Mouse (Mus musculus): ENCODE results near the gene Cblb. TPM values are rescaled to one million over a fixed set of nuclear protein-coding genes. Genes with fewer than 3 reads are reported as not detected.

The Cblb gene
- polyA plus RNA-seq, 1 experiment from 2014 or later = 8.1 TPM

DNA sequence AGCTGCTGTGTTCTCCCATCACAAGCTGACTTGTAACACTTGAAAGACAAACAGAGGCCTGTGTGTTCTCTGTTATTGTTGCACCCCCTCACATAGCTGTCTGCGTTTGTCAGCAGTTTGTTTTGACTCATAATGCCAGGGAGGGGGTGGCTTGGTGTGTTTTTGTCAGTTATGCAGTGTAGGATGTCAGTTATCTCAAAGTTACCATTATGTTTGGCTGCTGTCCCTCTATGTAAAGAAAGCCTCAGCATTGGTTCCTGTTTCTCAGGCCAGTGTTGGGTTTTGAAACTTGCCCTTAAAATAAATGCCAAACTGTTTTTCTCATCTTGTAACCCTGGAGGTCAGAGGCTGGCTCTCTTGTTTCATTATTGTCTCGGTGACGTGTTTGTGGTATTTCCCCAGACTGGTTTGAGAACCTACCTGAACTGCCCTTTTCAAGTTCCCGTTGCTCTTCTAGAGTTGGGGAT lies 30.0 kb downstream of the Cblb start:
- ATAC-seq (ENCODE audit: insufficient read depth, low FRiP score, low read depth) = no peak
- Histone ChIP-seq H3K27me3 (replicated peaks) (no peaks in the 10 kb centered on the region), H3K4me2 (no peak overlapping the region), H3K36me3 (no peaks in the 10 kb centered on the region), H3K9me3 (no peaks in the 10 kb centered on the region), H3K9ac (no peak overlapping the region), H3K4me1 (peaks cover 14% of the 10 kb centered on the region), H3K4me3 (replicated peaks) (no peak overlapping the region), H3K27ac (no peak overlapping the region)
- 56% methylated on average over 4 of the region's 4 CpGs for WGBS

DNA sequence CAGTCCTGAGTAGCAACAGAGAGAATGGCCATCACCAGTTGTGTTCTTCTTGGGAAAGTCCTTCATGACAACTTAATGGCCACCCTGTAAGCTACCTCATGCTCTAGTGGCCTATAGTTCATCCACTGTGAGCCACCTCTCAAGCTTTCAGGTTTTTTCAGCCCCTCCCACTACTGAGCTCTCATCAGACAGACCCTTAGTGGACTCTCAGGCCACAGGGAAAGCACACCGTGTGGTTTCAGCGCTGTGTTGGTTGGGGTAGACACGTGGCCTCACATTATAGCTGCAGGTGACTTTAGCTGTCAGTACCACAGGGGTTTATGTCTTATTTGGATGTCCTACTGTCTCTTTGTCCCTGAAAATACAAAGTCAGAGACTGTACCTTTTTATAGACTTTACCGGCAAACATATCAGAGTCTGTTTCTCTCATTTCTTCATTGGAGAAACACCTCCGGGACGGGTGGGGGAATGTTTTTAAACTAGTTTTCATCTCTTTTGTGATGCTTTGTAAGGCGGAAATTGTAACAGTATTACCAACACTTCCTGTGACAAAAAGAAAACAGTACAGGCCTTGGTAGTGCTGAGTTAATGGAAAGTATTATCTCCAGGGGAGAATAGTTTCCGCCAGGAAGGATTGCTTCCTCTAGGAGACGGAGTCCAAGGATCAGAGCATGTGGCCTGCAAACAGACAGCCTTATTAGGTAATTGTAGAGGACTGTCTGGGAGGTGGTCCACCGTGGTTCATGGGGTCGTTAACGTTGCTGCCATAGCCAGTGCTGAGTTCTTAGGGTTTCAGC lies 33.5 kb downstream of the Cblb start:
- Histone ChIP-seq H3K27me3 (replicated peaks) (no peaks in the 10 kb centered on the region), H3K36me3 (no peaks in the 10 kb centered on the region), H3K9ac (no peak overlapping the region), H3K9me3 (no peaks in the 10 kb centered on the region), H3K27ac (no peak overlapping the region), H3K4me2 (no peak overlapping the region), H3K4me3 (replicated peaks) (no peak overlapping the region), H3K4me1 (peaks cover 14% of the 10 kb centered on the region)
- WGBS = 77% methylated on average over 12 of the region's 12 CpGs
- ATAC-seq (ENCODE audit: insufficient read depth, low FRiP score, low read depth) = no peak

DNA sequence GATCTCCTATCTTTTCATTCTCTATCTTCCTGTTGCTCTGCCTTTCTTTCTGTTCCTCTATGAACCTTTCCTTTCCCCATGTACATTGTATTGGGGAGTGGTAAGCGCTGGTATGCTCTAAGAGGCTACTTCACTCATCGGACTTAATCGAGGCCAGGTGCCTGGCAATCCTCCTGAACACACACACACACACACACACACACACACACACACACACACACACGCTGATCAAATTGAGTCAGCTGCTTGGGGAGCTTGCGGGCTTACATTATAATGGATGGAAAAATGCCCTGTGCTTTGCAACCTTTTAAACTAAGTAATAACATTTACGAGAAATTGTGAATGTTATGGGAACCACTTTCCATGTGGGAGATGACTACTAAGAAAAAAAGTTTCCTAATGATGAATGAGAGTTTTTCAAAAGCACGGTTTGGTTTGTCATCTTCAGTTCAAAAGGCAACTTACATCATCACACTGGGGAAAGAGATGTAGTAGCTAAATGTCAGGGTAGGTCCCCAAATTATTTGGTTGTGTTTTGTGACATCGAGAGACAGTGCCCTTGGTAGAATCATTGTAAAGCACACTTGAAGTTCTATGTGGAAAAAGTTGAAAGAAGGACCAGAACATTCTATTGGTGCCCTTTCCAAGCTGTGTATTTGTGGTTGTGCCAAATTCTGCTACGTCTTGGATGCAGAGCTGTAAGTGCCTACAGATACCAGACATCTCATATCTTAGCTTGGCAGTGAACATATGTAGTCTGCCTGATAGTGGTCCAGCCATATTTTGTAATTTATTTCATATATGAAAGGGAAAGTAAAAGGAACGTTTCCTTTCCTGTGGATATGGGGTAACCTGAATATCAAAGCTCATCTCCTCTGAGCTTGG lies 36.8 kb downstream of the Cblb start:
- Histone ChIP-seq H3K9me3 (no peaks in the 10 kb centered on the region), H3K4me1 (peaks cover 6% of the 10 kb centered on the region), H3K36me3 (no peaks in the 10 kb centered on the region), H3K4me3 (replicated peaks) (no peak overlapping the region), H3K9ac (no peak overlapping the region), H3K27me3 (replicated peaks) (no peaks in the 10 kb centered on the region), H3K27ac (no peak overlapping the region), H3K4me2 (no peak overlapping the region)
- WGBS = 73% methylated on average over 10 of the region's 10 CpGs
- no peak for ATAC-seq (ENCODE audit: insufficient read depth, low FRiP score, low read depth)

DNA sequence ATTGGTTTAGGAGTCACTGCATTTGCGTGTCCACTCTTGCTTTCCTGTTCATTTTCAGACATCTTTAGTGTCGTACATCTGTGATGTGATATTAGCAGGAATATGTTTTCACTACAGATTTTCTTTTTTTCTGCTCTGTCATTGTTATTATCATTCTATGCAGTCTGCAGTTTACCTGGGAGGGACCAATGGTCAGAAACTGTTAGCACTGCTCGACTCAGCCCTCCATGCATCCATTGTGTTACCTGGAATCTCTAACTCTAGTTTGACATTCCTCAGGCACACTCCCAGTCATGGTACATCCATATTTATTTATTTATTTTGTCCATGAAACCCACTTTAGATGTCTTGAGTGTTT lies 37.5 kb downstream of the Cblb start:
- Histone ChIP-seq H3K27ac (no peak overlapping the region), H3K4me1 (peaks cover 6% of the 10 kb centered on the region), H3K9me3 (no peaks in the 10 kb centered on the region), H3K36me3 (no peaks in the 10 kb centered on the region), H3K9ac (no peak overlapping the region), H3K4me3 (replicated peaks) (no peak overlapping the region), H3K27me3 (replicated peaks) (no peaks in the 10 kb centered on the region), H3K4me2 (no peak overlapping the region)
- WGBS = 85% methylated on average over 3 of the region's 3 CpGs
- ATAC-seq (ENCODE audit: insufficient read depth, low FRiP score, low read depth) = no peak

DNA sequence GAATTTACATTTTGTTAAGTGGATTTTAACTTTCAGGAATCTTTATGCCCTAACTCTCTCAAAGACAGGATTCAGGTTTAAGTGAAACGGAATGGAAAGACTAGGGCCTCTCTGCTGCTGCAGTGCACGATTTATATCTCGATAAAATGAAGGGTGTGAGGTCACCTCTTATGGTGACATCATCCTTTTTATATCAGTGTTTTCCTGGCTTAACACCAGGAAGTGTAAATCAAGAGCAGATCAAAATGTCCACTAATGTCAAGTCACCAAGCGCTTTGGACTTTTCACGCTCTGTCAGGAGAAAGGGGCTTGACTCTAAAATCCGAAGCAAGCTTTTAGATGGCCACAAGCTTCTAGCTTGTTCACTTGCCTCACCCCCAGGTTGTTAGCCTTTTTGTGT lies 38.6 kb downstream of the Cblb start:
- H3K27ac ChIP-seq = no peak overlapping the region
- peaks cover 6% of the 10 kb centered on the region for H3K4me1 ChIP-seq
- H3K36me3 ChIP-seq = no peaks in the 10 kb centered on the region
- no peak overlapping the region for H3K4me2 ChIP-seq
- H3K27me3 ChIP-seq (replicated peaks) = no peaks in the 10 kb centered on the region
- H3K9me3 ChIP-seq = no peaks in the 10 kb centered on the region
- no peak overlapping the region for H3K4me3 ChIP-seq (replicated peaks)
- H3K9ac ChIP-seq = no peak overlapping the region
- WGBS = 73% methylated on average over 6 of the region's 6 CpGs
- ATAC-seq (ENCODE audit: insufficient read depth, low FRiP score, low read depth) = no peak

DNA sequence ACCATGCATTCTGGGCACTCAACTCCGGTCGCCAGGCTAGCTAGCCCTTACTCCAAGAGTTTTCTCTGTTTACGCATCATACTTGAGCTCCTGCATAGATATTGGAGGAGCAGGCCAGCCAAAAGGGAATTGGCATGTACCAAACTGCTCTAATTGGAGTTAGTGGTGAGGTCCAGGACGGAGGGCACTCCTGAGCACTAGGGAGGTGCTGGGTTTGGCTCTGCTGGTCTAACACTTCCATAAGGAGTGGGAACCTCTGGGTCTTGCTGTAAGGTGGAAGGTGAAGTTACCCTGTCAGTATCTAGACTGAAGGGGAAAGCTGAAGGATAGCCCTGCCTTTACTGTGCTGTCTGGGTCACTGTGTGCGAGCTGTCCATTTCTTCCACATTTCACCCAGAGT lies 39.1 kb downstream of the Cblb start:
- Histone ChIP-seq H3K27ac (no peak overlapping the region), H3K27me3 (replicated peaks) (no peaks in the 10 kb centered on the region), H3K4me1 (peaks cover 6% of the 10 kb centered on the region), H3K4me3 (replicated peaks) (no peak overlapping the region), H3K9ac (no peak overlapping the region), H3K9me3 (no peaks in the 10 kb centered on the region), H3K4me2 (no peak overlapping the region), H3K36me3 (no peaks in the 10 kb centered on the region)
- no peak for ATAC-seq (ENCODE audit: insufficient read depth, low FRiP score, low read depth)
- WGBS = 93% methylated on average over 5 of the region's 5 CpGs

DNA sequence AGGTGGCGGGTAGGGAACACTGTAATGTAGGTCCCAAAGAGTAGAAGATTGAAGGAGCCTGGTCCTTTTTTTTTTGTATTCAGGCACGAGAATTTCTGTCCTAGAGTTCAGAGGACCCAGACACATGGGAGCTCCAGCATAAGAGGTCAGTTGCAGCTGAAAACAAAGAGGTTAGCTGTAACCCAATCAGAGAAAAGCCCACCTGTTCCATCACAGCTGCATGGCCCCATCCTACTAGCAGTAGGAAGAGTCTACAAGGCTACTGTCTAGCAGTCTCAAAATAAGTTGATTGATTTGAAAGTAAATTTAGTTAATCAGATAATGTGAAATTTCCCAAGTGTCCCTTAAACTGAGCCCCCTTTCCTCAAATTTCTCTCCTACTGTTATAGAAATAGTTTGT lies 40.3 kb downstream of the Cblb start:
- Histone ChIP-seq H3K4me3 (replicated peaks) (no peak overlapping the region), H3K27me3 (replicated peaks) (no peaks in the 10 kb centered on the region), H3K9me3 (no peaks in the 10 kb centered on the region), H3K4me1 (peaks cover 6% of the 10 kb centered on the region), H3K9ac (no peak overlapping the region), H3K36me3 (no peaks in the 10 kb centered on the region), H3K4me2 (no peak overlapping the region), H3K27ac (no peak overlapping the region)
- 67% methylated on average over 2 of the region's 2 CpGs for WGBS
- no peak for ATAC-seq (ENCODE audit: insufficient read depth, low FRiP score, low read depth)

DNA sequence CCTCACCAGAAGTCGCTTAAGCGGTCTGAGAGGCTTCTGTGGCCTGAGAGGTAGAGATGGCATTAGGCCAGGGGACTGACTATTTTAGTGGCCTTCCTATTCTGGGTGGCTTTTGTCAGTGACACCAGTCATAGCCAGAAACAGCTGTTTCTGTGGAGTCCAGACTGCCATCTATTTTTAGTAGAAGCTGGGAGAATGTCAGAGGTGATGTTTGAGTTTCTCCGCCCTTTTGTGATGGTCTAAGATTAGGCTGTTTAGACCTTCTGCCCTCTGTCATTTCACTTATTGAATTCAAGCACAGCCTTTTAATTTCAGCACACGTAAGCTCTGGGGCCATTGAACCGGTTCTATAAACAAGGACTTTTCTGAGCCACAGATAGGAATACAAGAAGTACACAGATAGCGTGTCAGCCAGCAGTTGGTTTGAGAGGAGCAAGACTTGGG lies 40.8 kb downstream of the Cblb start:
- H3K4me3 ChIP-seq (replicated peaks) = no peak overlapping the region
- no peaks in the 10 kb centered on the region for H3K36me3 ChIP-seq
- 40% methylated on average over 6 of the region's 6 CpGs for WGBS
- H3K9ac ChIP-seq = no peak overlapping the region
- no peak for ATAC-seq (ENCODE audit: insufficient read depth, low FRiP score, low read depth)
- peaks cover 6% of the 10 kb centered on the region for H3K4me1 ChIP-seq
- no peaks in the 10 kb centered on the region for H3K9me3 ChIP-seq
- H3K27me3 ChIP-seq (replicated peaks) = no peaks in the 10 kb centered on the region
- no peak overlapping the region for H3K27ac ChIP-seq
- H3K4me2 ChIP-seq = no peak overlapping the region

DNA sequence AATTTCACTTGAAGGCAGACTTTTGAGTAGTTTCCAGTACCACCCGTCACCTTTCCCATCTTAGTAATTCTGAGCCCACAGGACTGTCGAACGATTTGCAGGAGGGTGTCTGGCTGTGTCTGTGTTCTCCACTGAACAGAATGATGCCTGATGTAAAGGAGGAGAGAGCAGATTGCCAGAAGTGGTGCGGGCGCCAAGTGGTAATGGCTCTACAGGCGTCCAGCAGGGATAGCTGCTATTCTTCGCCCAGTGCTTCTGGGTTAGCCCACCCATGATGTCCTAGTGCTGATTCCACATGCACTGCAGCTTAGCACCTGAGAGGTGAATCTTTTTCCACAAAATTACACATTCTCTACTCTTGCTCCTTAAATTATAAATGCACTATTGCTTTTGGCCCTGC lies 45.6 kb downstream of the Cblb start:
- WGBS = 83% methylated on average over 7 of the region's 7 CpGs
- peaks cover 5% of the 10 kb centered on the region for H3K4me1 ChIP-seq
- no peaks in the 10 kb centered on the region for H3K36me3 ChIP-seq
- no peaks in the 10 kb centered on the region for H3K27me3 ChIP-seq (replicated peaks)
- H3K9me3 ChIP-seq = no peaks in the 10 kb centered on the region
- no peak overlapping the region for H3K27ac ChIP-seq
- no peak overlapping the region for H3K9ac ChIP-seq
- no peak overlapping the region for H3K4me2 ChIP-seq
- no peak overlapping the region for H3K4me3 ChIP-seq (replicated peaks)
- no peak for ATAC-seq (ENCODE audit: insufficient read depth, low FRiP score, low read depth)

DNA sequence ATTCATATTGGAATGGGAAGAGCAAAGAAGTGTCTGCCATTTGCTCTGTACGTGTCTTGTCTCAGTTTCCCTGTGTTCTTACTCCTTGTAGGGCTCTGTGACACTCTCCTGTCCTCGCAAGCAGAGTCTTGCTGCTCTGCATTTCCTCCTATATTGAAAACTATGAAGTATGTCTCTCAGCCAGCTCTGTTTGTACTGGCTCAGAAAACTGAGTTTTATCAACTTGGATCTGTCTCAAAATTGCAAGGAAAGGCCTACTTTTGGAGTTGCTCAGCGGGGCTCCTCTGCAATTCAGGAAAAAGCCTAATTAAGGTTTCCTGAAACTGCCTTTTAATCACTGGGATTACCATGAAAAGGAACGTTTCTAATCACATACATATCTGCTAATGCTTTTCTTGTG lies 46.9 kb downstream of the Cblb start:
- Histone ChIP-seq H3K4me1 (no peaks in the 10 kb centered on the region; the same call in 1 of the 2 replicates), H3K9me3 (no peaks in the 10 kb centered on the region), H3K27ac (no peak overlapping the region), H3K9ac (no peak overlapping the region), H3K27me3 (replicated peaks) (no peaks in the 10 kb centered on the region), H3K4me3 (replicated peaks) (no peak overlapping the region), H3K36me3 (no peaks in the 10 kb centered on the region), H3K4me2 (no peak overlapping the region)
- WGBS = 69% methylated on average over 4 of the region's 4 CpGs
- ATAC-seq (ENCODE audit: insufficient read depth, low FRiP score, low read depth) = no peak

DNA sequence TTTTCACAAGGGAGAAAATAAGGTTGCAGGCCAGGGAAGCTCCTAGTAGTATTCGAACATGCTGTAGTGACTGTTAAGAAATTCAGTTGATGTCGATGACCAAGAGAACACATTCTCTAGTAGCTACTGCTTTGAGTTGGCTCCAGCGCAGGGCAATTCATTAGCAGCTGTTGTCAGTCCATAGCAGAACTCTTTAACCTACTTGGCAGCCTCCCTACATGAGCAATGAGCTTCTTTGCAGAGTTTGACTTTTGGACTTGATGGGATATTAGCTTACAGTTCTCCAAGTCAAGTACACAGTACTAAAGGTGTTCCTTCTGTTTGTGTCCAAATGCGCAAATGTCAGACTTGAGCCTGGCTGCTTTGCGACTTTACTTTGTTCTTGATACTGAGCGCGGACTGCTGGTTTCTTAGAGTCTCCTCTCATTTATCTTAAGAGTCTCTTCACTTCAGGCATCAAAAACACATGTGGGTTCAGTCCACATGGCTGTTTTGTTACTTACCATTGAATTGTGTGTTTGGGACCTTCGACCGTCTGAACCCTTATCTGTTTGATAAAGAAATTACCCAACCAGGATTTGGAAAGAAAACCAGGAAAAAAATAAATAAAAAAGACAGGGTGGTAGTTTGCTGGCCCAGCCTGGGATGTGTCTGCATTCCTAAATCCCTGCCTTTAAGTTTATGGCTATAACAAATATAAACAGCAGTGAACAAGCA lies 47.9 kb downstream of the Cblb start:
- peak; percentile 58; the same call in 1 of the 2 replicates for ATAC-seq (ENCODE audit: insufficient read depth, low FRiP score, low read depth)
- no peak overlapping the region for H3K4me2 ChIP-seq
- H3K9ac ChIP-seq = no peak overlapping the region
- no peak overlapping the region for H3K4me3 ChIP-seq (replicated peaks)
- no peaks in the 10 kb centered on the region; the same call in 1 of the 2 replicates for H3K4me1 ChIP-seq
- no peak overlapping the region for H3K27ac ChIP-seq
- no peaks in the 10 kb centered on the region for H3K36me3 ChIP-seq
- whole genome bisulfite sequencing = 48% methylated on average over 9 of the region's 9 CpGs
- H3K27me3 ChIP-seq (replicated peaks) = no peaks in the 10 kb centered on the region
- no peaks in the 10 kb centered on the region for H3K9me3 ChIP-seq

DNA sequence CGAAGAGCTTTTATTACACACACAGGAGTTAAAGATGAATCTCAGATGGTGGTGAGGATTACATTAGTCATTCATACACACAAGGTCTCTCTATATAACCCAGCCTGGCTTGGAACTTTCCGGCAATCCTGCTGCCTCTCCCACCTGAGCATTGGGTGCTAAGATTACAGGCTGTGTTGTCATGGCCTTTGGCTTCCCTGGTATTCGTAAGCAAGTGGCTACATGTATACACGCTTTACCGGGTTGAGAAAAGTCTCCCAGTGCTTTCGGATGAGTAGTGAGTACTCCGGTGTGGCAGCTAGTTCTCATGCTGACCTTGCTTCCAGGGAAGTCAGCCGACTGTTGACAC lies 48.4 kb downstream of the Cblb start:
- 67% methylated on average over 8 of the region's 8 CpGs for WGBS
- Histone ChIP-seq H3K27me3 (replicated peaks) (no peaks in the 10 kb centered on the region), H3K4me2 (no peak overlapping the region), H3K4me3 (replicated peaks) (no peak overlapping the region), H3K27ac (no peak overlapping the region), H3K9me3 (no peaks in the 10 kb centered on the region), H3K9ac (no peak overlapping the region), H3K36me3 (no peaks in the 10 kb centered on the region), H3K4me1 (no peaks in the 10 kb centered on the region; the same call in 1 of the 2 replicates)
- no peak for ATAC-seq (ENCODE audit: insufficient read depth, low FRiP score, low read depth)

Measured in stomach, embryonic 15.5 days (tissue).